Mouse (Mus musculus): ENCODE measurements around the gene Slc37a2. TPM values are rescaled to one million over a fixed set of nuclear protein-coding genes. Genes with fewer than 3 reads are reported as not detected.

Slc37a2 gene
- total and polyA plus RNA-seq, 3 experiments: 8.9 to 14.5 (median 13.0) TPM

DNA sequence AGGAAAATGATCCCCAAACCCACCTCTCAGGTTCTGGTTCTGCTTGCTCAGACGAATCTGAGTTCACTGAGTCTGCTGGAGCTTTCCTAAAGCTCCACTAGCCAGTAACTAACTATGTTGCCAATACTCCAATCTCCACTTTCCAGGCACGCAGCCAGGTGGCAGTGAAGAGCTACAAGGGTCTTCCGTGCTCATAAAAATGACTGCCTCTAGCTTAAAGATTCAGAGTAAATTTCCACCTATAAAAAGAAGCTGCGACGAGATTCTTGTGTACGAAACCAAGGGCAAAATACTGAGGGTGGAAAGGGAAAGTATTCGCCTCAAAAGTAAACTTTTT is 319 bp upstream of the Slc37a2 start (continued):
- TF ChIP-seq JUND (conservative IDR thresholded peaks at IDR 0.05; ENCODE audit: low read depth, low read length) (no peak), NELFE (IDR thresholded peaks at IDR 0.05; ENCODE audit: low read depth, low read length) (no peak), PAX5 (IDR thresholded peaks at IDR 0.05; ENCODE audit: low read length) (no peak), MXI1 (IDR thresholded peaks at IDR 0.05; ENCODE audit: low read depth, low read length) (no peak), USF1 (IDR thresholded peaks at IDR 0.05; ENCODE audit: low read depth, low read length) (no peak)

DNA sequence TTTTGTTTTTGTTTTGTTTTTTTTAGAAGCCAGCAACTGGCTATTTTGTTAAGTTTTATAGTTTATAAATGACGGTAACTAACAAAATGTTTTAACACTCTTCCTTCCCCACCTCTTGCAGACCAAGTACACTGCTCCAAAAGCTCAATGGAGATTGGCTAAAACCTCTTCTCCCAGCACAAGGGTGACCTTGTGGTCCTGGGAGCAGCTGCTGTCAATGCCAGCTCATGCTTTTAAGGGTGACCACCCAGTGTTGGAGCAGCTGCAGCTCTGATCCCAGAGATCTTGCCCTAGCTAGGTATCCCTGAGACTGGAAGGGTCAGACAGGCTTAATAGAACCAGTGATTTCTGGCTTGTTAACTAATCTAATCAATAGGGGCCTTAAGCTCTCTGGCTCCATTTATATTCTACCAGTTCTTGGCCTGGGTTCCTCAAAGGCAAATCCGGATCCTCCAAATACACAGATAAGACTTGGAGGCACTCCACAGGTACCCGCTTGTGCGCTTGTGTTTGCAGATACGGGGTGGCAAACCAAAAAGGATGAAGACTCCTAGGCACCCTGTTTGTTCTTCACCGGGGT is 917 bp downstream of the Slc37a2 start:
- H3K4me3 ChIP-seq (replicated peaks in 1 of 3; ENCODE audit: low read depth in 2 of 3, low read length in 2 of 3, poor library complexity in 1 of 3): peak overlapping the region; percentile 60 to 83 (median 64)
- no peaks in the 10 kb centered on the region for H3K27me3 ChIP-seq (replicated peaks)
- no peaks in the 10 kb centered on the region; the same call in 1 of the 2 replicates for H3K79me2 ChIP-seq (replicated peaks; ENCODE audit: control insufficient read depth, extremely low read depth, insufficient read depth, poor library complexity, severe bottlenecking)
- dilution Hi-C loops (cut with MboI; ENCODE audit: extremely low pct_ligation_motif_present, extremely low pct_unique_long_range_greater_than_20kb, low sequenced_read_pairs) (no loop called here), in situ Hi-C loops (cut with MboI; ENCODE audit: low pct_ligation_motif_present, low pct_unique_long_range_greater_than_20kb, low sequenced_read_pairs) (no loop called here)
- H3K9ac ChIP-seq (ENCODE audit: insufficient read depth, low read depth): peak overlapping the region; percentile 41; the same call in 1 of the 2 replicates
- no peak overlapping the region for H3K27ac ChIP-seq (ENCODE audit: insufficient read depth, low read depth)
- no peak for DNase-seq (ENCODE audit: extremely low read depth)
- H3K36me3 ChIP-seq (replicated peaks in 1 of 2; ENCODE audit: control insufficient read depth in 1 of 2, insufficient read depth in 1 of 2, low read length in 1 of 2): peaks cover 0 to 19% of the 10 kb centered on the region in 2 experiments
- TF ChIP-seq POLR2AphosphoS2 (IDR thresholded peaks at IDR 0.05; ENCODE audit: low read depth, low read length): no peak
- no peak for TF ChIP-seq ELF1 (IDR thresholded peaks at IDR 0.05; ENCODE audit: low read depth, low read length)
- TF ChIP-seq POLR2A (IDR thresholded peaks at IDR 0.05; ENCODE audit: low read depth, low read length): no peak
- TF ChIP-seq RCOR1 (conservative IDR thresholded peaks at IDR 0.05; ENCODE audit: low read depth, low read length): no peak
- no peak for TF ChIP-seq HCFC1 (IDR thresholded peaks at IDR 0.05; ENCODE audit: low read depth, low read length)
- TF ChIP-seq MAFK (IDR thresholded peaks at IDR 0.05; ENCODE audit: insufficient replicate concordance, low read length): no peak
- TF ChIP-seq RAD21 (IDR thresholded peaks at IDR 0.05; ENCODE audit: low read depth, low read length): no peak
- TF ChIP-seq MAX (IDR thresholded peaks at IDR 0.05; ENCODE audit: low read length): no peak
- no peak for TF ChIP-seq MEF2A (IDR thresholded peaks at IDR 0.05; ENCODE audit: borderline replicate concordance, low read depth, low read length)
- TF ChIP-seq CHD2 (IDR thresholded peaks at IDR 0.05; ENCODE audit: low read length): no peak
- no peak for TF ChIP-seq MYC (IDR thresholded peaks at IDR 0.05; ENCODE audit: low read depth, low read length)
- no peak for TF ChIP-seq ETS1 (conservative IDR thresholded peaks at IDR 0.05; ENCODE audit: low read depth, low read length)
- TF ChIP-seq JUND (conservative IDR thresholded peaks at IDR 0.05; ENCODE audit: low read depth, low read length): no peak
- no peak for TF ChIP-seq EP300 (IDR thresholded peaks at IDR 0.05; ENCODE audit: low read length)
- no peak for TF ChIP-seq SIN3A (IDR thresholded peaks at IDR 0.05; ENCODE audit: low read length)
- TF ChIP-seq PAX5 (IDR thresholded peaks at IDR 0.05; ENCODE audit: low read length): no peak
- TF ChIP-seq CTCF (conservative IDR thresholded peaks at IDR 0.05 in 1 of 2, IDR thresholded peaks at IDR 0.05 in 1 of 2; ENCODE audit: low read depth in 2 of 2, low read length in 2 of 2): no peak
- no peak for TF ChIP-seq TBP (conservative IDR thresholded peaks at IDR 0.05; ENCODE audit: low read depth, low read length)
- no peaks in the 10 kb centered on the region for H3K9me3 ChIP-seq (replicated peaks; ENCODE audit: low read length)
- peak overlapping the region; percentile 90 for H3K4me2 ChIP-seq (ENCODE audit: insufficient read depth, low read depth, poor library complexity, severe bottlenecking)
- peaks cover 2 to 37% of the 10 kb centered on the region in 2 experiments; a peak in 3 of 4 replicates for H3K4me1 ChIP-seq (ENCODE audit: control insufficient read depth in 1 of 2, insufficient read depth in 2 of 2)

Data from CH12.LX (cell line).